Mouse (Mus musculus) heart, embryonic 13.5 days (tissue): ENCODE results near the gene Slc25a12. TPM values are rescaled to one million over a fixed set of nuclear protein-coding genes. Genes with fewer than 3 reads are reported as not detected.

Experiments used
- ATAC-seq: fragments of 200-750 bp; cut with Nextera tagmentation; 2 replicates; pipeline ENCODE4 v1.8.0; 2017; ENCODE audit warnings: moderate TSS enrichment; ENCODE audit not compliant: insufficient number of reproducible peaks, low FRiP score, low TSS enrichment; ENCODE audit errors: extremely low read depth
- H3K27ac ChIP-seq: fragments of 300-500 bp; sonication (generic); replicated peaks from 2 replicates; pipeline ENCODE4 v1.5.1; 2015; ENCODE audit warnings: moderate library complexity, mild to moderate bottlenecking, inconsistent platforms
- H3K27me3 ChIP-seq: fragments of 300-500 bp; sonication (generic); replicated peaks from 2 replicates; pipeline ENCODE4 v1.6.1; 2015; ENCODE audit warnings: mild to moderate bottlenecking, inconsistent platforms
- H3K36me3 ChIP-seq: fragments of 300-500 bp; sonication (generic); 2 replicates; pipeline ENCODE4 v1.6.1; 2015; ENCODE audit warnings: mild to moderate bottlenecking, inconsistent platforms
- H3K4me1 ChIP-seq: fragments of 300-500 bp; sonication (generic); 2 replicates; pipeline ENCODE4 v1.6.1; 2015; ENCODE audit warnings: inconsistent platforms
- H3K4me2 ChIP-seq: fragments of 300-500 bp; sonication (generic); 2 replicates; pipeline ENCODE4 v1.6.1; 2015; ENCODE audit warnings: inconsistent platforms, mild to moderate bottlenecking, moderate library complexity
- H3K4me3 ChIP-seq: fragments of 300-500 bp; sonication (generic); 2 replicates; pipeline ENCODE4 v1.5.1; 2015; ENCODE audit warnings: moderate library complexity, mild to moderate bottlenecking, inconsistent platforms
- H3K9ac ChIP-seq: fragments of 300-500 bp; sonication (generic); 2 replicates; pipeline ENCODE4 v1.6.1; 2015; ENCODE audit warnings: inconsistent platforms, mild to moderate bottlenecking, moderate library complexity
- H3K9me3 ChIP-seq: fragments of 300-500 bp; sonication (generic); 2 replicates; pipeline ENCODE4 v1.6.1; 2016; ENCODE audit warnings: inconsistent platforms
- WGBS: fragments of 180-500 bp; shearing (Covaris S2); methylation state at CpG from one replicate; pipeline ENCODE4 v1.1.7; 2015; ENCODE audit warnings: mixed read lengths; 5-methylcytosine and 5-hydroxymethylcytosine counted together
- polyA plus RNA-seq: library from polyadenylated mRNA; unstranded; fragments of >200 nt; fragmentation: Nextera tagmentation; extraction: Ambion mirVana; gene quantifications from 2 replicates; pipeline ENCODE4 v1.2.1, GENCODE M21; 2015

Gene Slc25a12
- polyA plus RNA-seq, 1 experiment from 2014 or later, result 90.1 TPM

DNA sequence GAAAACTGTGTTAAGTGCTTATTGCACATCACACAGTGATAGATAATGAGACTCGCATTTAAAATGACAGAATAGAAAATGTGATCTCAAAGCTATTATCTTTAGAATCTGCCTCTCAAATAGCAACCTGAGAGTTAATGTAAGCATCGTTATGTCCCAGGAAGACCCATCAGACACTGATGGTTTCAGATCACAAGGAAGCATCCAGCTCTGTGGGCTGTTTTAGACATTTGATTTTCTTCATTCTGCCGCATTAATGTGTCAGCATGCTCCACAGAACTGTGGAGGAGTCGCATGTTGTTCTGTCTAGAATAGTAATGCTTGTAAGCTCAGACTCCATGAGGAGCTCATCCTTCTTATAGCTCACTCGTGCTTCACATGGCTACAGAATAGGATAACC is 121.5 kb downstream of the Slc25a12 start:
- H3K27me3 ChIP-seq, result no peaks in the 10 kb centered on the region
- H3K9me3 ChIP-seq, result no peaks in the 10 kb centered on the region
- H3K4me2 ChIP-seq, result no peak overlapping the region
- no peak overlapping the region for H3K27ac ChIP-seq
- 87% methylated on average over 5 of the region's 5 CpGs for WGBS
- H3K36me3 ChIP-seq, result peaks cover 65% of the 10 kb centered on the region
- no peak overlapping the region for H3K9ac ChIP-seq
- H3K4me1 ChIP-seq, result no peaks in the 10 kb centered on the region
- ATAC-seq, result no peak
- no peak overlapping the region for H3K4me3 ChIP-seq

DNA sequence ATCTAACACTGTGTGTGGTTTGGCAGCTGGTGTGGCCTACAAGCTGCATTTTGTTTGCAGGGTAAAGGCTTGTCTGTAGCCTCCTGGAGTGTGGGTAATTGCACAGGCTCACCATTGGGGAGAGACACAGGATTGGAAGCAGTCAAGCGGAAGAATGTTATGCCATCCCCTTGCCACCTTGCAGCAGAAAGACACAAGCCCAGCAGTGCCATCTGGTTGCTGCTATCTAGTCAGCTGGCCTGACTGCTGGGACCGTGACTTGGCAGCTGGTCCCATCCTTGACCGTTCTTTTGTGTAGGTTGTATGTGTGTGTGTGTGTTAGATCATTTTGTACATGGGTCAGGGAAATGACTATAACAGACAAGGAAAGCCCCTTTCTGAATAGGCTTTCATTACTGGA is 122.1 kb downstream of the Slc25a12 start:
- H3K27me3 ChIP-seq, result no peaks in the 10 kb centered on the region
- 87% methylated on average over 3 of the region's 3 CpGs for WGBS
- no peaks in the 10 kb centered on the region for H3K4me1 ChIP-seq
- no peak overlapping the region for H3K27ac ChIP-seq
- H3K36me3 ChIP-seq, result peaks cover 64% of the 10 kb centered on the region
- ATAC-seq, result no peak
- H3K4me2 ChIP-seq, result no peak overlapping the region
- no peak overlapping the region for H3K4me3 ChIP-seq
- H3K9ac ChIP-seq, result no peak overlapping the region
- H3K9me3 ChIP-seq, result no peaks in the 10 kb centered on the region

DNA sequence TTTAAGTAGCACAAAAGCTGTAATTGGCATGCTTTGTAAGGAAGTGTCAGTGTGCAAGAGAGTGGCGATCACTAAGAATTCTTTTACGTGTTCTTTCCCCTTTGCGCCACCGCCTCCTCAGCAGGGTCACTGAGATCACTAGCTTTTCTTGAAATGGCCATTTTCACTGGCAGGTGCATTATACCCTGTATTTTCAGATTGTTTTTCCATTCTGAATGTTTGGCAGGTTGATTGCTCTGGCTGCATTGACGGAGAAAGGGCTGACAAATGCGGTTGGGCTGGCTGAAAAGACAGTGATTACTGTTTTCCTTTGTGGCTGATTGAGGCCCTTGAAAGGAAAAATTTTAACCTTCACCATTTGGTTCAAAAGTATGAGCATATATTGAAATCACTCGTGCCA is 122.7 kb downstream of the Slc25a12 start:
- Histone ChIP-seq H3K4me3 (no peak overlapping the region), H3K27me3 (no peaks in the 10 kb centered on the region), H3K4me1 (no peaks in the 10 kb centered on the region), H3K9ac (no peak overlapping the region), H3K9me3 (no peaks in the 10 kb centered on the region), H3K4me2 (no peak overlapping the region), H3K27ac (no peak overlapping the region), H3K36me3 (peaks cover 64% of the 10 kb centered on the region)
- WGBS, result 92% methylated on average over 7 of the region's 7 CpGs
- no peak for ATAC-seq

DNA sequence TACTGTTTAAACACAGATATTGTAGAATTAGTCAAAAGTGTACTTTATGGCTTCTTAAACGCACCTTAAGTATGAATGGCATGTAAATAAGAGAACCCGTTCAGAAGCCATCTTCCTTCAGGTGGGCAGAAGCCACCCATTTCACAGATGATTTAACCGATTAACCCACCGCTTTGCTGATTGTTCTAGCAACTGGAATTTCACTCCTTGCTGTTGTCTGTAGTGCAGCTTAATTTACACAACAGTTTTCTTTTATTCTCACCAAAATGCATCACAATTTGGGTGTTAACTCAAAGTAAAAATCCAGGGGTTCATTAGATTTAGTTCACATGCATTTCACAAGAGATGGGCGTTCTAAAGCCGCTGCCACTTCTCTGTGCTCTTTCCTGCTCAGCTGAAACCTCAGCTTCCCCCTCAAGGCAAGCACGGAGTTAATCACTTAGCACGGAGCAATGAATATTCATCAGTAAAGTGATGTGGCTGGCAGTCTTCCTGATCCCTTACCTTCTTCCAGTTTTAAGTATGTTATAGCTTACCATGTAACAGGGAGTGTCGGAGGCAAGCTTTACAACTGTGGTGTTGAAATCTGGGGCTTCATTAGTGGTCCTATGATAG is 124.4 kb downstream of the Slc25a12 start:
- WGBS, result 85% methylated on average over 9 of the region's 9 CpGs
- Histone ChIP-seq H3K4me3 (no peak overlapping the region), H3K4me2 (no peak overlapping the region), H3K27ac (no peak overlapping the region), H3K4me1 (no peaks in the 10 kb centered on the region), H3K36me3 (peaks cover 69% of the 10 kb centered on the region), H3K27me3 (no peaks in the 10 kb centered on the region), H3K9me3 (no peaks in the 10 kb centered on the region), H3K9ac (no peak overlapping the region)
- ATAC-seq, result no peak

DNA sequence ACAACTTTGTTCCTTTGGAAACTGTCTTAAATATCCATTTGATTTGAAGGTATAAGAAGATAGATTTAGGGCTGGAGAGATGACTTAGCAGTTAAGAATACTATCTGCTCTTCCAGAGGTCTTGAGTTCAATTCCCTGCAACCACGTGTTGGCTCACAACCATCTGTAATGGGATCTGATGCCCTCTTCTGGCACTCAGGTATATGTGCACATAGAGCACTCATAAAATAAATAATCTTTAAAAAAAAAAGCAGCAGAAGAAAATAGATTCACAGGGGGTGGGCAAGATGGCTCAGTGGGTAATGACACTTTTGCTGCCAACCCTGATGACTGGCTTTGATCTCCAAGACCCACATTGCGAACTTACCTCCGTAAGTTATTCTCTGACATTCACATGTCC is 125.4 kb downstream of the Slc25a12 start:
- ATAC-seq, result no peak
- WGBS, result 88% methylated on average over 3 of the region's 3 CpGs
- Histone ChIP-seq H3K36me3 (peaks cover 68% of the 10 kb centered on the region), H3K27ac (no peak overlapping the region), H3K4me2 (no peak overlapping the region), H3K9ac (no peak overlapping the region), H3K27me3 (no peaks in the 10 kb centered on the region), H3K9me3 (no peaks in the 10 kb centered on the region), H3K4me1 (no peaks in the 10 kb centered on the region), H3K4me3 (no peak overlapping the region)

DNA sequence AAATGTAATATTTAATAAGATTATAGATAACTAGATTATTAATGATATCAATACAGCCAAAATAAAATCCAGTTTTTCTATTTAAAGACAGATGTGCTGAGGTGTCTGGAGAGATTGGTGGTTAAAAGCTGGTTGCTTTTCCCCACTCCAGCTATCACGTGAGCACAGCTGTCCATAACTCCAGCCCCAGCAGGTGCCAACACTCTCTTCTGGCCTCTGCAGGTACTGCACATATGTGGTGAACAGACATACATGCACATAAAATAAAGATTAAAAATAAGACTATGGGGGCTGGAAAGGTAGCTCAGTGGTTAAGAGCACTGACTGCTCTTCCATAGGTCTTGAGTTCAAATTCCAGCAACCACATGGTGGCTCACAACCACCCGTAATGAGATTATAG is 126.0 kb downstream of the Slc25a12 start:
- Histone ChIP-seq H3K9ac (no peak overlapping the region), H3K9me3 (no peaks in the 10 kb centered on the region), H3K36me3 (peaks cover 69% of the 10 kb centered on the region), H3K27me3 (no peaks in the 10 kb centered on the region), H3K27ac (no peak overlapping the region), H3K4me2 (no peak overlapping the region), H3K4me1 (no peaks in the 10 kb centered on the region), H3K4me3 (no peak overlapping the region)
- 86% methylated on average over 2 of the region's 2 CpGs for WGBS
- no peak for ATAC-seq

DNA sequence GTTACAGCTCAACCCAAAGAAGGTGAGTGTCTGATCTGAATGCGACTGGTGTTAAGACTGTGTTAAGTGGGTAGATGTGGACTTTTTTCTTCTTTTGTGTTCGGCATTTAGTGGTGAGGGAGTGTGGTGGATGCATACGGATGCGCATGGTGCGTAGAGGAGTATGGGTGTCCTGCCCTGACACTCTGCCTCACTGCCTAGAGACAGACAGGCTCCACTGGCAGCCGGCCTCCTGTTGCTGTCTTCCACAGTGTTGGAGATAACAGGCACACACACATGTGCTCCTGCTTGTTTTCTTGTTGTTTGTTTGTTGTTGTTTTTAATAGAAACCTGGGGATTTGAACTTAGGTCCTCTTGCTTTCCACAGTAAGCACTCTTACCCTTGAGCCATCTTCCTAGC is 131.5 kb downstream of the Slc25a12 start:
- no peak for ATAC-seq
- H3K27me3 ChIP-seq, result no peaks in the 10 kb centered on the region
- no peak overlapping the region for H3K27ac ChIP-seq
- H3K4me1 ChIP-seq, result peaks cover 12% of the 10 kb centered on the region
- no peaks in the 10 kb centered on the region for H3K9me3 ChIP-seq
- H3K4me2 ChIP-seq, result no peak overlapping the region
- WGBS, result 93% methylated on average over 6 of the region's 6 CpGs
- H3K4me3 ChIP-seq, result no peak overlapping the region
- no peak overlapping the region for H3K9ac ChIP-seq
- H3K36me3 ChIP-seq, result peaks cover 69% of the 10 kb centered on the region

DNA sequence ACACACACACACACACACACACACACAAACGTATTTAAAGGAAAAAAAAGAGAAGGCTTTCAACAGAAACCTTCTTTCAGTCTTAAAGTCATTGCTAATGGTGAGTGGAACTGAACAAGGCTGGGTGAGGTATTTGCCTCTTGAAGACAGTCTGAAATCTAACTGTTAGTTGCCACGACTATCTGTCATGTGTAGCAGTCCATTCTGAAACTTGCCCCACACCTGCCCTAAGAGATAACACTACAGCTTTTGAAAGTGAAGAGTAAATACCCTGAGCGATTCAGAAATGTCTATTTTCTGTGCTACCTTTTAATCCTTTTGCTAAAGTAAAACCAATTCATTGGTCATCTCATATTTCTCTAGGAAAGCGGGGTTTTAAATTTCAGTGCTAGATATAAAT is 132.1 kb downstream of the Slc25a12 start:
- Histone ChIP-seq H3K27ac (no peak overlapping the region), H3K36me3 (peaks cover 64% of the 10 kb centered on the region), H3K4me2 (no peak overlapping the region), H3K4me1 (peaks cover 12% of the 10 kb centered on the region), H3K4me3 (no peak overlapping the region), H3K9ac (no peak overlapping the region), H3K27me3 (no peaks in the 10 kb centered on the region), H3K9me3 (no peaks in the 10 kb centered on the region)
- 83% methylated on average over 4 of the region's 4 CpGs for WGBS
- no peak for ATAC-seq

DNA sequence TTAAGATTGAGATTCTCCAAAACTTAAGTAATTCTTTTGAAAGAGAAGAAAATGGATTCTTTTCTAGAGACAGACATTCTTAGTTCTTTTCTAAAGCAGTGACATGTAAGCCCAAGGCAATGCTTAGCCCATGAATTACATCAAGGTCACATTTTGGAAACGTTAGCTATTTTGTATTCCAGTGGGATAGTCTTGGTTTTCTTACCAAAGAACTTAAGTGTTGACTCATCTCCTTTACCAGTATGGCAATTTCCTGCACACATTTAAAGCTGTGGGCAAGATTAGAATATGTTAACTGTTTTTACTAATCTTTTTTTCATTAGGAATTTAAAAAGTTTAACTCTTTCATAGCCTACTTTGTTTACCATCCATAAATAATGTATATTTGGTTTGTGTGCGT is 134.6 kb downstream of the Slc25a12 start:
- no peak overlapping the region for H3K4me2 ChIP-seq
- H3K9ac ChIP-seq, result no peak overlapping the region
- H3K9me3 ChIP-seq, result no peaks in the 10 kb centered on the region
- no peak for ATAC-seq
- peaks cover 59% of the 10 kb centered on the region for H3K36me3 ChIP-seq
- 81% methylated on average over 2 of the region's 2 CpGs for WGBS
- peaks cover 12% of the 10 kb centered on the region for H3K4me1 ChIP-seq
- H3K4me3 ChIP-seq, result no peak overlapping the region
- H3K27ac ChIP-seq, result no peak overlapping the region
- H3K27me3 ChIP-seq, result no peaks in the 10 kb centered on the region

DNA sequence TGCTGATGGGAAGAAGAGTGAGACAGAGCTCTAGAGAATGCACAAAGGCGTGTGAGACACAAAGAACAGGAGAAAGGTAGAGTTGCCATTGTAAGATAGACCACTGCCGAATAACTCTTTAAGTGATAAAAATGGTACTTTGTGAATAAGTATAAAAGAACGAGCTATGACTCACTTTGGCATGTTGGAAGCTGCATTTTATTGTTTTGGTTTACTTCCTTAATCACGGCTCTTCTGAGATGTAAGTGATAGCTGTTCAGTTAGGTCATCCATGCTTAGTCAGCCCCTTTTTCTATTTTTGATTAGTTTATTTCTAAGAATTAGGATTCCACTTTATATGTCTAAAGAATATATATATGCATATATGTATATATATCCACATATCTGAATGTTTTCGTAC is 135.6 kb downstream of the Slc25a12 start:
- Histone ChIP-seq H3K4me1 (peaks cover 12% of the 10 kb centered on the region), H3K9ac (no peak overlapping the region), H3K4me3 (no peak overlapping the region), H3K36me3 (peaks cover 53% of the 10 kb centered on the region), H3K4me2 (no peak overlapping the region), H3K27me3 (no peaks in the 10 kb centered on the region), H3K27ac (no peak overlapping the region), H3K9me3 (no peaks in the 10 kb centered on the region)
- 69% methylated on average over 5 of the region's 5 CpGs for WGBS
- ATAC-seq, result no peak

DNA sequence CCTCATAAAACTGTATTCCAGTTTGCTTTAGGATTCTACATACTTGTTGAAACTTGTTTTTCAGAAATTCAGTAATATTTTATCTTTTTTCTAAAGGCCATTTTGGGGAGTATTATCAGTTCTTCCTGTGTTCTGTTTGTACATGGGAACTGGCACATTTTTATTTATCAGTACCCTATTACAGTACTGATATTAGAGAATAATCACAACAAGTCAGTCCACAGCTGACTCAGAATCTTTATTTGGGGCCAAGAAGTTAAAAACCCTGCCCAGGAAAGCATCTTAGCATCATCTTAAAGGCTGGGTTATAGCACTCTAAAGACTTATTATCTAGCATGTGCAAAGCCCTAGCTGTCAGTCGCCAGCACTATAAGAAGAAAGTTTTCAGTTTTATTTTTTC is 137.9 kb downstream of the Slc25a12 start:
- no peak overlapping the region for H3K27ac ChIP-seq
- 83% methylated on average over 1 of the region's 1 CpGs for WGBS
- H3K4me2 ChIP-seq, result no peak overlapping the region
- no peak for ATAC-seq
- peaks cover 12% of the 10 kb centered on the region for H3K4me1 ChIP-seq
- peaks cover 49% of the 10 kb centered on the region for H3K36me3 ChIP-seq
- no peak overlapping the region for H3K4me3 ChIP-seq
- H3K9me3 ChIP-seq, result no peaks in the 10 kb centered on the region
- no peak overlapping the region for H3K9ac ChIP-seq
- H3K27me3 ChIP-seq, result no peaks in the 10 kb centered on the region

DNA sequence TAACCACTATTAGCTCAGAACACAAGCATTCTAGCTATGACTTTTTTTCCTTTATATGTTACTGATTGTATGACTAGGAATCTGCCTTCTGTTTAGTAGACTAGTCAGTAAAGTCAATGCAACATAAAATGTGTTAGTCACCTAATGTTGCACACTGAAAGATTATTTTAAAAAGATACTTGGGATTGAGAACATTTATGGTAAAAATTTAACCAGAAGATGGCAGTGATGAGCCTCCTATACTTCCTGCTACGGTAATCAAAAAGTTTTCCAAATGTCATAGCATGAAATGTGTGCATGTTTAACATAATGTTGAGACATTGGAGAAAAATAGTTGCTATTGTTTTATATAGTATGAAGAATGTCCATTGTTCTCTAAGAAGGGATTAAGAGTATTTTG is 140.2 kb downstream of the Slc25a12 start:
- Histone ChIP-seq H3K4me1 (peaks cover 8% of the 10 kb centered on the region), H3K9me3 (no peaks in the 10 kb centered on the region), H3K27ac (no peak overlapping the region), H3K27me3 (no peaks in the 10 kb centered on the region), H3K36me3 (peaks cover 61% of the 10 kb centered on the region), H3K9ac (no peak overlapping the region), H3K4me2 (no peak overlapping the region), H3K4me3 (no peak overlapping the region)
- ATAC-seq, result no peak
- WGBS, result 56% methylated on average over 1 of the region's 1 CpGs
